Mouse (Mus musculus) lung, embryonic 14.5 days (tissue): ENCODE measurements around the gene Gjd2. TPM values are rescaled to one million over a fixed set of nuclear protein-coding genes. Genes with fewer than 3 reads are reported as not detected.

Source experiments
- ATAC-seq: fragments of 200-750 bp; cut with Nextera tagmentation; 2 replicates; pipeline ENCODE4 v1.8.0; 2017; ENCODE audit warnings: mild to moderate bottlenecking, moderate TSS enrichment, moderate library complexity; ENCODE audit not compliant: insufficient read depth
- DNase-seq: peaks from one replicate; pipeline ENCODE4 v3.0.0-alpha.2; 2015
- H3K27ac ChIP-seq: fragments of 300-500 bp; sonication (generic); 2 replicates; pipeline ENCODE4 v1.5.1; 2014; ENCODE audit warnings: low read depth, mild to moderate bottlenecking, moderate library complexity
- H3K27me3 ChIP-seq: fragments of 300-500 bp; sonication (generic); 2 replicates; pipeline ENCODE4 v1.6.1; 2014; ENCODE audit warnings: low read length, control low read depth; ENCODE audit not compliant: insufficient read depth
- H3K36me3 ChIP-seq: fragments of 300-500 bp; sonication (generic); 2 replicates; pipeline ENCODE4 v1.6.1; 2014; ENCODE audit warnings: control low read depth; ENCODE audit not compliant: insufficient read depth
- H3K4me1 ChIP-seq: fragments of 300-500 bp; sonication (generic); 2 replicates; pipeline ENCODE4 v1.6.1; 2014; ENCODE audit warnings: antibody characterized with exemption, control low read depth; ENCODE audit not compliant: insufficient read depth
- H3K4me2 ChIP-seq: fragments of 300-500 bp; sonication (generic); 2 replicates; pipeline ENCODE4 v1.6.1; 2014; ENCODE audit warnings: mild to moderate bottlenecking
- H3K4me3 ChIP-seq: fragments of 300-500 bp; sonication (generic); 2 replicates; pipeline ENCODE4 v1.5.1; 2014; ENCODE audit warnings: low read depth, low read length
- H3K9ac ChIP-seq: fragments of 300-500 bp; sonication (generic); 2 replicates; pipeline ENCODE4 v1.6.1; 2014
- H3K9me3 ChIP-seq: fragments of 300-500 bp; sonication (generic); 2 replicates; pipeline ENCODE4 v1.6.1; 2016; ENCODE audit warnings: low read depth, low read length, control low read depth
- CTCF ChIP-seq: IDR thresholded peaks from 2 replicates; pipeline ENCODE4 v1.5.1; 2016; ENCODE audit warnings: antibody characterized with exemption, low read depth
- WGBS: fragments of 180-500 bp; shearing (Covaris S2); extraction: QIAGEN DNeasy Blood & Tissue Kit; methylation state at CpG from one replicate; pipeline ENCODE4 v1.1.7; 2014; 5-methylcytosine and 5-hydroxymethylcytosine counted together
- polyA plus RNA-seq: library from polyadenylated mRNA; unstranded; fragments of >200 nt; fragmentation: Nextera tagmentation; extraction: Ambion mirVana; gene quantifications from 2 replicates; pipeline ENCODE4 v1.2.1, GENCODE M21; 2014

Gene Gjd2
- polyA plus RNA-seq, 1 experiment from 2014 or later = not detected

DNA sequence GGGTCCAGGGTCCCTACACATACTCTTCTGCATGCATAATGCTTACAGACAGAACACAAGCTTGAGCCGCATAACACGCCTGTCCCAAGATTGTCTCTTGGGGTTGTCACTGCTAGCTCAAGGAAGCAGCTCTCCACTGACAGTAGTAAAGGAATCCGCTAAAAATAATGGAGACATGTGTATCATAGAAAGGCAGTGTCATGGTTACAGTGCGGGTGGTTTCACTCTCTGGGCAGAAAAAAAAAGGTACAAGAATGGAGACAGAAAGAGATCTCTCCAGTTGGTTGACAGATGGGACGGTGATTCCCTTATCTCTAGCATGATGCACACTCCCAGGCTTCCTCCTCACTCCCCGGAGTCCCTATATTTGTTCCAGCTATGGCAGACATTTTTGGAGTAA is 1.4 kb upstream of the Gjd2 start:
- WGBS = 69% methylated on average over 6 of the region's 6 CpGs
- Histone ChIP-seq H3K9me3 (no peaks in the 10 kb centered on the region), H3K27ac (no peak overlapping the region), H3K4me2 (no peak overlapping the region), H3K4me1 (no peaks in the 10 kb centered on the region), H3K27me3 (peaks cover 36% of the 10 kb centered on the region), H3K9ac (no peak overlapping the region), H3K36me3 (no peaks in the 10 kb centered on the region), H3K4me3 (no peak overlapping the region)
- no peak for TF ChIP-seq CTCF
- DNase-seq (no peak), ATAC-seq (no peak)

DNA sequence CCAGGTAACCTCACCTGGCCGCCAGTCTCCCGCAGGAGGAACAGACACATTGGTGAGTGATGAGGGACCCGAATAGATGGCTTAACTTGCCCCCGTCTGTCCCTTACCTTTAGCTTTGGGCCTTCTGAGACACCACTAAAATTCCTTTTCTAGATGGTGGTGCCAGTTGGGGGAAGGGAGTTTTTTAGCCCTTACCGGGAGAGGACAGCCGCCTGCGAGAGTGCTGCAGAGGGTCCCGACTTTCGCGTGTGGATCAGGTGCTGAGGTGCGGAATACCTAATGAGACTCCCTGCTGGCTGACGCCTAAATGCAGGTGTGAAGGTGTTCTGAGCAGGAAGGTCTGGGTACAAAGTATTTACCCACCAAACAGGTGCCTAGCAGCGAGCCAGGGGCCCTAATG is 427 bp upstream of the Gjd2 start:
- no peaks in the 10 kb centered on the region for H3K4me1 ChIP-seq
- ATAC-seq (no peak), DNase-seq (no peak)
- H3K4me2 ChIP-seq = peak overlapping the region; percentile 64
- H3K27me3 ChIP-seq = peaks cover 36% of the 10 kb centered on the region
- H3K9me3 ChIP-seq = no peaks in the 10 kb centered on the region
- TF ChIP-seq CTCF = no peak
- H3K4me3 ChIP-seq = peak overlapping the region; percentile 36
- 3% methylated on average over 13 of the region's 13 CpGs for WGBS
- H3K36me3 ChIP-seq = no peaks in the 10 kb centered on the region
- H3K9ac ChIP-seq = no peak overlapping the region
- no peak overlapping the region for H3K27ac ChIP-seq

DNA sequence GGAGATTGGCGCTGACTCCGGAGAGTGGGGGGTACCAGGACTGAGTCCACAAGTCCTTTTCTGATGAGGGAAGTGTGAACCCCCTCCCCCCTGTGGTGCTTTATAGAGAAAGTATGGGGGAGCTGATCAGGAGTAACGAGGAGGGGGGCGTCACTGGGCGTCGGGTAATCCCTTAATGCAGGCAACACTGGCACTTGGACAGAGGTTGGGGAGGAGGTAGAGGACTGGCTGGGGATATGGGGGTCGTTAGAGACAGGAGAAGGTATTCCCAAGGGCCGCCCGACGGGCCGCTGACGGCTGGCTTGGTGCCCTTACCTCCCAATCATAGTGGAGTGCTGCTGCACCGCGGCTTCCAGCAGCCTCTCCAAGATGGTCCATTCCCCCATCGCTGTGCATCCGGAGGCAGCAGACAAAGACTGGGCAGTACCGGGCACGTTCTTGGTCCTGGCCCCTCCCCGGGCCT is 639 bp downstream of the Gjd2 start:
- 5% methylated on average over 19 of the region's 19 CpGs for WGBS
- no peak for DNase-seq
- ATAC-seq = peak; percentile 54

DNA sequence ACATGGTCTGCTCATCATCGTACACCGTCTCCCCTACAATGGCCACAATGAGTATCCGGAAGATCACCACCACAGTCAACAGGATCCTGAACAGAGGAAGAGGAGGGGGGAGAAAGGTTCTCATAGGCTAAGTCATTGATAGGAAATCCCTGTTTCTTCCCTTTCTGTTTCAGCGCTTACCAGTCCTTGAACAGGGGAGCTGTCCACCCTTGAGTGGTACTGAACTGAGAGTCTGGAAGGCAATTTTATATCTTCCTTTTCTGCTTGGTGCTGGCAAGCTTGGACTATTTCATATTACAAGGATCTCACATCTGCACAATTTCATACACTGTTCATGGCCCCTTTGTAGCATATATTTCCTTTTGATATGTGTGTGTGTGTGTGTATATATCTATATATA is 1.6 kb downstream of the Gjd2 start:
- no peaks in the 10 kb centered on the region for H3K36me3 ChIP-seq
- no peak overlapping the region for H3K27ac ChIP-seq
- WGBS = 37% methylated on average over 4 of the region's 4 CpGs
- H3K9me3 ChIP-seq = no peaks in the 10 kb centered on the region
- peaks cover 36% of the 10 kb centered on the region for H3K27me3 ChIP-seq
- ATAC-seq (no peak; the same call in 1 of the 2 replicates), DNase-seq (peak; percentile 91)
- H3K9ac ChIP-seq = no peak overlapping the region
- H3K4me2 ChIP-seq = no peak overlapping the region
- no peaks in the 10 kb centered on the region for H3K4me1 ChIP-seq
- TF ChIP-seq CTCF = no peak
- no peak overlapping the region for H3K4me3 ChIP-seq

More for the DNA sequence above, 639 bp downstream of the Gjd2 start:
- Histone ChIP-seq H3K27ac (no peak overlapping the region), H3K4me3 (peak overlapping the region; percentile 36; the same call in 1 of the 2 replicates), H3K9ac (no peak overlapping the region), H3K4me2 (peak overlapping the region; percentile 64), H3K4me1 (no peaks in the 10 kb centered on the region), H3K9me3 (no peaks in the 10 kb centered on the region), H3K36me3 (no peaks in the 10 kb centered on the region), H3K27me3 (peaks cover 36% of the 10 kb centered on the region)
- no peak for TF ChIP-seq CTCF

DNA sequence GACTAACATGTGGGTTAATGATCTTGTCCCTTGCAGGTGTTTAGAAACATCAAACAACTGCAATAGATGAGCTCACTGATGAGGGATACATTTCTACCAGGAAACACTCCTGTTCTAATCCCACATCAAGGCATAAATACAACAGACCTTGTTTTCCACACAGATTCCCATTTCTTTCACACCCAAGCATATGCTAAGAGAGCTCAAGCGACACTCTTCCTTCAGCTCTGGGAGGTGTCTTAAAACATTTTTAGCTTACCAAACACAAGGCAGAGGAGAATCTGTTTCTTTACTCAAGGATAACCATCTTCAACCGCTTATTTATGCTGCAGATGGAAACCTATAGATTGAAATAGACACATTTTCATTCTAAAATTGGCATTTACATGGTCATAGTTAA is 5.1 kb downstream of the Gjd2 start:
- ATAC-seq (no peak), DNase-seq (no peak)
- Histone ChIP-seq H3K4me1 (no peaks in the 10 kb centered on the region), H3K4me2 (no peak overlapping the region), H3K4me3 (no peak overlapping the region), H3K27me3 (peaks cover 13% of the 10 kb centered on the region), H3K9me3 (no peaks in the 10 kb centered on the region), H3K36me3 (no peaks in the 10 kb centered on the region), H3K27ac (no peak overlapping the region), H3K9ac (no peak overlapping the region)
- TF ChIP-seq CTCF = no peak
- 78% methylated on average over 2 of the region's 2 CpGs for WGBS

DNA sequence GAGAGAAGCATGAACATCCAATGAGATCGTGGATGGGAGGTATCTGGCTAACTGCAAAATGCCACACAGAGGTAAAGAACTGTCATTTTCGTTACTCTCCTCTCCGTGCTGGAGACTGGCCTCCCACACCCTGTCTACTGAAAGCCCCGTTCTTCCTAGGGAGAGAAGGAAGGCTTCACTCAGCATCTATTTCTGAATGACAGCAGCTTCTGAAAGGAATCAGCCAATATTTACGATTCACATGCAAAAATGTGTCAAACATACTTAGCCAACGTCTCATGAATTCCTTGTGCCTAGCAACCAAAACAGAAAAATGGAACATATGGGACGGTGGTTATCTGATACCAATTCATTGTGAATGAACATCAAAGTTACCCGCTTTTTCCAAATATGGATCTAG is 15.9 kb downstream of the Gjd2 start:
- H3K27ac ChIP-seq = no peak overlapping the region
- 36% methylated on average over 8 of the region's 8 CpGs for WGBS
- DNase-seq (no peak), ATAC-seq (no peak)
- H3K36me3 ChIP-seq = no peaks in the 10 kb centered on the region
- H3K4me1 ChIP-seq = no peaks in the 10 kb centered on the region
- no peak for TF ChIP-seq CTCF
- no peak overlapping the region for H3K9ac ChIP-seq
- H3K9me3 ChIP-seq = no peaks in the 10 kb centered on the region
- H3K4me2 ChIP-seq = no peak overlapping the region
- no peaks in the 10 kb centered on the region for H3K27me3 ChIP-seq
- H3K4me3 ChIP-seq = no peak overlapping the region

DNA sequence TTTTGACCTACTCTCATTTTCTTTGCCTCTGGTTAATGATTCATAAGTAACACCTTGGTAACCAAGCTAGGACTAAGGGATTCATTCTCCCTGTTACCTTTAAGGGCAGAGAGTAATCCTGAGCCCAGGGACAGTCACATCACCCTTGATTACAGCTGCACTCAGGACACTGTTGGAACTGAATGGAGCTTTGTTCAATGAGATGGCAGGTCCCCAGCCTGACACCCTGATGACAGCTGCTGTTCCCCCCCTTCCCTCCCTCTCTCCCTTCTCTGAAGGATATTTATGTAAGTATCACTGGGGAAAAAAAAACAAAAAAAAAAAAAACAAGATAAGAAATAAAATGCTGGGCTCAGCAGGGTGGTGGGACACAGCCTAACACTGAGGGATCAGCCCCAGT is 16.5 kb downstream of the Gjd2 start:
- no peak overlapping the region for H3K27ac ChIP-seq
- no peak overlapping the region for H3K4me3 ChIP-seq
- no peaks in the 10 kb centered on the region for H3K36me3 ChIP-seq
- no peak for ATAC-seq
- no peaks in the 10 kb centered on the region for H3K9me3 ChIP-seq
- H3K27me3 ChIP-seq = no peaks in the 10 kb centered on the region
- H3K4me2 ChIP-seq = no peak overlapping the region
- TF ChIP-seq CTCF = no peak
- H3K9ac ChIP-seq = no peak overlapping the region
- H3K4me1 ChIP-seq = no peaks in the 10 kb centered on the region
- DNase-seq = no peak

DNA sequence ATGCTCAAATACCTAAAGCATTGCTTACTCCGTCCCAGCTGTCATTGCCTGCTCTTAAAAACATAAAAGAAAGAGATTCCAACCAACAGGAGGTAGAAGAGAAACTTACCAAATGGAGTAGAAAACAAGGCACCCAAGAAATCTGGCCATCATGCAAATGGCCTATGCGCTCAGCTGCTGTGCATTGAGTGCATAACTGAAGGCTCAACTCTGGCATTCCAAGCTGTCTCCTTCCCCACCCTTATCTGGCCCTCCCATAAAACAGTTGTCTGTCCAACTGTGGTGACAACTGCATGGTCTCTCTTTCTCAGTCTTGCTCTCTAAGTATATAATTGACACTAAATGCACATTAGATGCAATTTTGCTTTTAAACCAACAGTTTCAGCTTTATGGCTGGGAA is 28.5 kb downstream of the Gjd2 start:
- no peaks in the 10 kb centered on the region for H3K36me3 ChIP-seq
- H3K4me2 ChIP-seq = no peak overlapping the region
- H3K4me1 ChIP-seq = no peaks in the 10 kb centered on the region
- no peak overlapping the region for H3K4me3 ChIP-seq
- WGBS = 86% methylated on average over 2 of the region's 2 CpGs
- no peak for TF ChIP-seq CTCF
- no peak overlapping the region for H3K27ac ChIP-seq
- no peak for ATAC-seq
- no peaks in the 10 kb centered on the region for H3K27me3 ChIP-seq
- no peak overlapping the region for H3K9ac ChIP-seq
- DNase-seq = no peak
- H3K9me3 ChIP-seq = no peaks in the 10 kb centered on the region
